In the genomic region with DNA sequence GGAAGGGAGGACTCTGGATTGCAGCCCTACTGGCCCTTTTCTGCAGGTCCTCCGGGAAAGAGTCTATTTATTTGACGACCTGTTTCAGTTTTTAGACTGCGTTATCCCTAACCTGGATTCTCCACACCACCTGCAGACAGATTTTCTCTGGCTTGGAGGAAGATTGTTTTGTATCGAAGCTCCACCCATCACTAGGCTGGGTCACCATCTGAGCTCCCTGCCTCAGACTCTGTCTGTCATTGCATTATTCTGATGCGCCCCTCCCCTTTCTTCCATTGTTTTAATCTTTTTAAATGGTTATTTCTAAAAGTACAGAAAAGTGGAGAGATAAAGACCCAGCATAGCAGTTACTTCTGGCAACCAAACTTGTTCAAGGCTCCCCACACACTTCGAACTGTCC, we compare ENCODE assay signal across 15 mouse cellular contexts.
DNase-seq lines count a peak whose midpoint lies in the region; ATAC-seq and TF ChIP-seq lines count a peak whose summit lies in the region.
"Had no signal": no experiment of that assay in that cellular context is flagged by ENCODE, and none has a peak within 500 bp of the region (broad histone marks: within the 10 kb centered on the region; RNA-seq: fewer than 3 reads in every experiment).

No protein-coding gene starts in this region.

- TF ChIP-seq CTCF in layer of hippocampus, adult 2 months (conservative IDR thresholded peaks at IDR 0.05): no peak
- no peak for TF ChIP-seq CTCF in E14TG2a.4 (conservative IDR thresholded peaks at IDR 0.05; ENCODE audit: low read length)

- no peaks in the 10 kb centered on the region for H3K36me3 ChIP-seq in heart, embryonic 12.5 days
- H3K36me3 ChIP-seq in E14TG2a.4 (ENCODE audit: insufficient read depth, low read length) (no peaks in the 10 kb centered on the region), ES-E14 (ENCODE audit: control insufficient read depth, insufficient read depth, low read length, poor library complexity, severe bottlenecking) (no peaks in the 10 kb centered on the region)
- H3K36me3 ChIP-seq in kidney, embryonic 14.5 days (ENCODE audit: control insufficient read depth, insufficient read depth, low read length): no peaks in the 10 kb centered on the region
- no peaks in the 10 kb centered on the region for H3K36me3 ChIP-seq in midbrain, embryonic 15.5 days (replicated peaks)
- H3K36me3 ChIP-seq: embryonic facial prominence, embryonic 10.5 days; heart, embryonic 15.5 days; hindbrain, embryonic 15.5 days had no signal

- H3K4me3 ChIP-seq in heart, embryonic 12.5 days: no peak overlapping the region
- no peak overlapping the region for H3K4me3 ChIP-seq in layer of hippocampus, adult 2 months
- H3K4me3 ChIP-seq in E14TG2a.4 (replicated peaks; ENCODE audit: low read length) (peak overlapping the region; percentile 65), ES-E14 (ENCODE audit: insufficient read depth in 1 of 2, low read depth in 1 of 2, low read length in 2 of 2, poor library complexity in 1 of 2, severe bottlenecking in 1 of 2) (peak overlapping the region in 1 of 2 experiments; percentile 29; a peak in 2 of 4 replicates)
- no peak overlapping the region for H3K4me3 ChIP-seq in kidney, embryonic 14.5 days (ENCODE audit: low read length)
- no peak overlapping the region for H3K4me3 ChIP-seq in midbrain, embryonic 15.5 days
- H3K4me3 ChIP-seq: embryonic facial prominence, embryonic 10.5 days; forebrain, embryonic 13.5 days; heart, embryonic 15.5 days; hindbrain, embryonic 15.5 days had no signal

- 0 out of 2 replicates have a peak, but pooled peaks cover 3% of the 10 kb centered on the region for H3K9me3 ChIP-seq in heart, embryonic 12.5 days (replicated peaks)
- H3K9me3 ChIP-seq in E14TG2a.4 (ENCODE audit: low read length) (no peaks in the 10 kb centered on the region), ES-E14 (ENCODE audit: control insufficient read depth, insufficient read depth, low read depth, low read length) (no peaks in the 10 kb centered on the region)
- no peaks in the 10 kb centered on the region for H3K9me3 ChIP-seq in kidney, embryonic 14.5 days (ENCODE audit: control insufficient read depth, low read length)
- H3K9me3 ChIP-seq in midbrain, embryonic 15.5 days: no peaks in the 10 kb centered on the region
- H3K9me3 ChIP-seq: embryonic facial prominence, embryonic 10.5 days; forebrain, embryonic 13.5 days; heart, embryonic 15.5 days; hindbrain, embryonic 15.5 days had no signal

- no peak overlapping the region for H3K9ac ChIP-seq in heart, embryonic 12.5 days
- no peak overlapping the region for H3K9ac ChIP-seq in ES-E14 (ENCODE audit: insufficient read depth, low read depth, low read length, poor library complexity, severe bottlenecking)
- no peak overlapping the region for H3K9ac ChIP-seq in kidney, embryonic 14.5 days (ENCODE audit: low read depth, low read length)
- no peak overlapping the region for H3K9ac ChIP-seq in midbrain, embryonic 15.5 days
- H3K9ac ChIP-seq: forebrain, embryonic 13.5 days; forebrain, postnatal 0 days; heart, embryonic 15.5 days; hindbrain, embryonic 15.5 days had no signal

- DNase-seq in heart, adult 11 months: peak; percentile 51
- no peak for DNase-seq in layer of hippocampus, adult 2 months (ENCODE audit: low spot score in 2 of 2)
- no peak for DNase-seq in layer of hippocampus, adult 9-10 months (ENCODE audit: low spot score)
- DNase-seq in ES-E14 (ENCODE audit: low read depth, low spot score): peak; percentile 26
- DNase-seq: cerebellum, postnatal 10 days; gastrocnemius, postnatal 36 days had no signal

- WGBS in heart, embryonic 12.5 days: 70% methylated on average over 6 of the region's 6 CpGs
- 66% methylated on average over 6 of the region's 6 CpGs for WGBS in kidney, embryonic 14.5 days
- 53% methylated on average over 6 of the region's 6 CpGs for WGBS in midbrain, embryonic 15.5 days

- H3K27ac ChIP-seq in heart, embryonic 12.5 days (ENCODE audit: poor library complexity, severe bottlenecking): no peak overlapping the region
- peak overlapping the region; percentile 81 for H3K27ac ChIP-seq in layer of hippocampus, adult 2 months
- peak overlapping the region; percentile 64; the same call in 1 of the 2 replicates for H3K27ac ChIP-seq in ES-E14 (ENCODE audit: insufficient read depth, low read depth, low read length, poor library complexity, severe bottlenecking)
- H3K27ac ChIP-seq in kidney, embryonic 14.5 days (ENCODE audit: low read depth, low read length): no peak overlapping the region
- no peak overlapping the region for H3K27ac ChIP-seq in midbrain, embryonic 15.5 days
- H3K27ac ChIP-seq: forebrain, embryonic 13.5 days; hindbrain, embryonic 15.5 days had no signal

- no peak for ATAC-seq in heart, embryonic 12.5 days (ENCODE audit: insufficient number of reproducible peaks, low FRiP score)
- no peak for ATAC-seq in kidney, embryonic 14.5 days (ENCODE audit: low FRiP score, low TSS enrichment)
- ATAC-seq in midbrain, embryonic 15.5 days (replicated peaks): no peak

- peaks cover 29% of the 10 kb centered on the region for H3K4me1 ChIP-seq in heart, embryonic 12.5 days (replicated peaks)
- H3K4me1 ChIP-seq in E14TG2a.4 (replicated peaks; ENCODE audit: low read depth, low read length) (peaks cover 64% of the 10 kb centered on the region), ES-E14 (ENCODE audit: control insufficient read depth in 2 of 2, insufficient read depth in 2 of 2, low read length in 2 of 2, poor library complexity in 1 of 2) (peaks cover 16 to 27% of the 10 kb centered on the region in 2 experiments)
- no peaks in the 10 kb centered on the region for H3K4me1 ChIP-seq in kidney, embryonic 14.5 days (ENCODE audit: control insufficient read depth, insufficient read depth, low read length)
- H3K4me1 ChIP-seq in midbrain, embryonic 15.5 days: no peaks in the 10 kb centered on the region
- H3K4me1 ChIP-seq: hindbrain, embryonic 15.5 days had no signal

- in situ Hi-C loops in ES-E14 (cut with MboI; ENCODE audit: low sequenced_read_pairs in 2 of 2, unreplicated experiment in 2 of 2): no loop called here

- H3K27me3 ChIP-seq in heart, embryonic 12.5 days (replicated peaks): no peaks in the 10 kb centered on the region
- 0 out of 2 replicates have a peak, but pooled peaks cover under 1% of the 10 kb centered on the region for H3K27me3 ChIP-seq in E14TG2a.4 (ENCODE audit: insufficient read depth, low read length)
- H3K27me3 ChIP-seq in kidney, embryonic 14.5 days (ENCODE audit: control insufficient read depth, insufficient read depth, low read length): no peaks in the 10 kb centered on the region
- H3K27me3 ChIP-seq in midbrain, embryonic 15.5 days (replicated peaks): no peaks in the 10 kb centered on the region
- H3K27me3 ChIP-seq: forebrain, embryonic 13.5 days; heart, embryonic 15.5 days; hindbrain, embryonic 15.5 days had no signal

- no peak overlapping the region for H3K4me2 ChIP-seq in heart, embryonic 12.5 days
- H3K4me2 ChIP-seq in kidney, embryonic 14.5 days (replicated peaks; ENCODE audit: low read depth, low read length): no peak overlapping the region
- H3K4me2 ChIP-seq in midbrain, embryonic 15.5 days: no peak overlapping the region
- H3K4me2 ChIP-seq: forebrain, embryonic 13.5 days; heart, embryonic 15.5 days; hindbrain, embryonic 15.5 days had no signal

TF ChIP-seq in ES-E14, 5 proteins besides CTCF, POLR2A, EP300 and RAD21:
- TF ChIP-seq HCFC1 (IDR thresholded peaks at IDR 0.05; ENCODE audit: borderline replicate concordance, insufficient read depth, low read length) (no peak), CHD2 (IDR thresholded peaks at IDR 0.05; ENCODE audit: low read depth, low read length) (no peak), ZC3H11A (IDR thresholded peaks at IDR 0.05; ENCODE audit: borderline replicate concordance, low read depth, low read length) (no peak), MAFK (IDR thresholded peaks at IDR 0.05; ENCODE audit: insufficient read depth, low read depth, low read length) (no peak), ZNF384 (IDR thresholded peaks at IDR 0.05; ENCODE audit: low read depth, low read length) (no peak)

Comparison
In these comparisons a context has a peak if more than half of its experiments do, and no peak if none do; other contexts are left out.
1. DNase-seq: peak in heart, adult 11 months (single experiment) and ES-E14 (single experiment); none in layer of hippocampus, adult 2 months (0 of 2) and layer of hippocampus, adult 9-10 months (single experiment).
2. H3K27ac ChIP-seq: peak in layer of hippocampus, adult 2 months (single experiment) and ES-E14 (single experiment); none in heart, embryonic 12.5 days (single experiment), kidney, embryonic 14.5 days (single experiment) and midbrain, embryonic 15.5 days (single experiment).